Mouse (Mus musculus) spleen, adult 2 months (tissue): Measurements from ENCODE around the gene Stk39.

Source experiments
- CTCF ChIP-seq: fragments of 200-500 bp; IDR thresholded peaks from 2 replicates; pipeline ENCODE4 v1.5.1; 2011; ENCODE audit warnings: mild to moderate bottlenecking, inconsistent platforms; ENCODE audit not compliant: insufficient read depth, insufficient read length, insufficient replicate concordance; ENCODE audit errors: extremely low read depth
- POLR2A ChIP-seq: fragments of 200-500 bp; IDR thresholded peaks from 2 replicates; pipeline ENCODE4 v1.6.1; 2011; ENCODE audit warnings: low read depth, low read length, inconsistent platforms

DNA sequence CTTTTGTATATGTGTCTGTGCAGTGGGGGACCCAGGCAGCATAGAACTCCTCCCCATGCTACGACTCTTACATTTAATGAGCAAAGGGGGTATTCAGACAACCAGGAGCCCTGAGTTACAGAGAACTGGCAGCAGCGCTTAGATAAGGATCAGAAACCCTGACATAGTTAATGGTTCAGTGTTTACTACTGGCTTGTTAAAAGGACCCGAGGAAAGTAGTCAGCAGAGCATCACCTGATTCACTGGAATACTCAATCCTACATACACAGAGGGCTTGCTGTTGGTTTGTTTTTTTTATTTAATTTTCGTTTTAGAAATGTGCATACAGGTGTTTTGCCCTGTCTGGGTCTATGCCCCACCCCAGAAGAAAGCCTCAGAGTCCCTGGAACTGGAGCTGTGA lies 217.3 kb downstream of the Stk39 start:
- TF ChIP-seq CTCF (no peak), POLR2A (no peak)
